Mouse (Mus musculus) spleen, postnatal 10 days (tissue): Measurements from ENCODE around the gene Stard13.

Experiments
- DNase-seq, 2 experiments: peaks; one replicate each; pipeline ENCODE4 v3.0.0; 2021 to 2022; ENCODE audit warnings: low spot score in 2 of 2

The Stard13 gene

DNA sequence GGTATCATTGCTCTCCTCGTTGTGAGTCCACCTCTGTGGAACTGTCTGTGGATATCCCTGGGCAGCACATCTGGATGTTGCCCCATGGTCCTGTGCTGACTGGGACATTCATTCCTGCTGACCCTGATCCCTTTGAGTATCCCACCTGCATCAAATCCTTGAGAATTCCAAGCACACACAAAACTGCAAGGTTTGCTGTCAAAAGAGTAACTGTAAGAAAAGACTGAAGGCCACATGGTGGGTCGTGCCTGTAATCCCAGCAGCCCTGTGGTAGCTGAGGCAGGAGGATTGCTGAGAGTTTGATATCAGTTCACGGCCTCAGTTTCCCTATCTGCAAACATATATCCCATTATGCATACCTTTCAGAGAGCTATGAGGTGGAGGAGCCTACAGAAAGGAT lies 126.8 kb downstream of the Stard13 start:
- no peak for DNase-seq

DNA sequence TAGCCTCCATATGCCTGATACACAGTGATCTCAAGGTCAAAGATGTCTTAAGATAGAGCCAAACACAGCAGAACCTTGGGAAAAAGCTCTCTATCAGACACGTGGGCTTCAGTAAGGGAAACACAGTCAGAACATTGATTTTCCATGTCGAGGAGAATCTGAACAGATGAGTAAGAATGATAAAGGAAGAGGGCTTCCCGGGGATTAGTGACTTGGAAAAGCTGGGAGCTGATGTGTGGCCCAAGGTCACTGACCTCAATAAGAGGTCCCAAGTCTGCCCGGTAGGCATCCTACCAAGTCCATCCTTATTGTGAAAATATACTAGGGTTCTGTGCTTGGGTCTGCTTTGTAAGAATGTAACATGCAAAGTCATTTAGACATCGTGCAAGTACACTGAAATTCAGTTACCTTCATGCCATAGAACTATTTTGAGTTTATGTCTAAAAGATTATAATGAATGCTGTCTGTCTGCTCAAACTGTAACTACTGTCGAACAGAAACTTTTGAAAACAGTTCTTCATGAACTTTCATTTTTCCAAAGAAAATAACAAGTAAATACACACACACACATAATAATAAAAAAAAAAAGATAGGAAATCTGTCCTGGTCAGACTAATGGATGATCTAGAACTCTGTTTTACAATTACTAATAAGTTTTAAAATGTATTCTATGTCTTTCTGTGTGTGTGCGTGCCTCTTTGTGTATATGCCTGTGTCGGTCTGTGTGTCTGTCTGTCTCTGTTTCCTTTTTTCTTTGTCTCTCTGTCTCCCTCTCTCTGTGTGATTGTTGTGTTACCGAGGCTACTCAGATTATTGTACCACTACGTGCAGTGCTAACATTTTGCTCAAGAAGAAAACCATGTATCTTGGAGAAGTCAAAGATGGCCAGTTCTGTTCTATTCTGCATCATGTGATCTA lies 128.3 kb downstream of the Stard13 start:
- no peak for DNase-seq

DNA sequence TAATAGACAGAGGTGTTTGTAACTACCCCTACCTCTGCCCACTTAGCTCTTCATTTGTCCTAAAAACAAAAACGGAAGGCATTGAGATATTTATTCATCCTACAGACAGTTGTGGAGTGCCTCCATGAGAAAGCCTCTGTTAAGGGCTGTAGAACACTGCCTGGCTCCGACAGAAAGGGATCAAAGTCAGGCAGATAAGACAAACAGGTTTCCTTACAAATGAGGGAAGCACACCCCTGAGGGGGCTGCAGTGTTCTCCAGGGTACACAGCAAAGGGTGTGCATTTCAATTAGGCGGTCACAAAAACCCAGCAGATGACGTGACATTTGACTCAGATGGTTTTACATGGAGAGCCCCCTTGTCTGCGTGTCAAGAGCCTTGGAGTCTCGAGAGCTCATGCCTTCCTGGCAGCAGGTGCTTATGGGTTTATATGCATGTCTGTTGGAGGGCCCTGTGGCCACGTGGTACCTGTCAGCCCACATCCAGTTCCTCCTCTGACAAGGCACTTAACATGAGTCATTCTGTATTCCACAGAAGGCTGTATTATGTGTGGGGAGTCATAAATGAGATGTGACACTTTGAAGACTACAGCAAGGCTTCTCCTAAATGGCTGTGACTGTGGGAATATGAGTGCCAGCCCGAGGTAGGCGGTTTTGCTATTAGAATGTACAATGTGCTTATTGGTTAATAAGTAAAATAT lies 129.1 kb downstream of the Stard13 start:
- DNase-seq: no peak

DNA sequence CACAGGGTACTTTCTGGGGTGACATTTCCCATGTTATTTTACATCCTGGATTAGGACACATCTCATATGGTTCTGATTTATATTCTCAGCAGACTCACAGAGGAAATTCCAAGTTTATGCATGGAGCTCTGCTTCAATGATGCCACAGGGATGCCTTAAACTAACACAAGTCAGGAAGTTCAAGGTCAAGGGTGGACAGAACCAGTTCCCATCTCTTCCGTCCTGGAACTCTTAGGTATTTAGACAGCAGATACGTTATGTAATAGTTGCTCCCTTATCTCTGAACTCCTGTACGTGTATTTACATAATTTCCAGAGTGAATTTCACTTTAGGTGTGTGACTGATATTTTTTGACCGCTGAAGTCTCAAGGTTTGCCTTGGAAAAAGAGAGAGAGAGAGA lies 130.4 kb downstream of the Stard13 start:
- DNase-seq: no peak

DNA sequence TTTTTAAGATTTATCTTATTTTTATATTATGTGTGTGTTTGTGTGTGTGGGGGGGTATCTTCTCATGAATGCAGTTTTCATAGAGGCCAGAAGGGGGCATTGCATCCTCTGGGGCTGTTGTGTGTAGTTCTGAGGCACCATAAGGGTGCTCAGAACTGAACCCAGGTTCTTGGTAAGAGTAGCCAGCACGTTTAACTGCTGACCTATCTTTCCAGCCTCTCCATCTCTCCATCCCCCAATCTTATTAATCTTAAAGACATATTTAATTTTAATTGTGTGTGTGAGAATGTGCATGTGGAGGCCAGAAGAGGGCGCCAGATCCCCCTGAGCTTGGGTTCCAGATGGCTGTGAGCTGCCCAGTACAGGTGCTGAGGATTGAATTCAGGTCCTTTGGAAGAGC lies 131.4 kb downstream of the Stard13 start:
- DNase-seq: no peak

DNA sequence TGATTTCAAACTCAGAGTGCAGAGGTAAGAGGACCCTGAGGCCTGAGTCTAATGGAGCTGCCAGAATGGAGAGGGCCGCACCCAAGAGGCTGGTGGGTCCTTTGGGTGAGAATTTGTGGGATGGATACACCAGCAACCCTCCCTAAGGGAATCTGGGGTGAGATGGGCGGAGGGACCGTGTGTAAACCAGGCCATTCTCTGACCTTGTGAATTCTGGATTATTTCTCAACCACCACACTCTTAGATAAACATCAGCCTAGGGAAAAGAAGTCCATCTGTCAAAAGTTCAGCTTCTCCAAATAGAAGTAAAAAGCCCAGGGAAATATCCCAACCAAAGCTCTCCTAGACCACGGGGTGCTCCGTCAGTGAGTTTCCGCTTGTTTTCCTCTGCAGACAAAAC lies 137.6 kb downstream of the Stard13 start:
- no peak for DNase-seq

DNA sequence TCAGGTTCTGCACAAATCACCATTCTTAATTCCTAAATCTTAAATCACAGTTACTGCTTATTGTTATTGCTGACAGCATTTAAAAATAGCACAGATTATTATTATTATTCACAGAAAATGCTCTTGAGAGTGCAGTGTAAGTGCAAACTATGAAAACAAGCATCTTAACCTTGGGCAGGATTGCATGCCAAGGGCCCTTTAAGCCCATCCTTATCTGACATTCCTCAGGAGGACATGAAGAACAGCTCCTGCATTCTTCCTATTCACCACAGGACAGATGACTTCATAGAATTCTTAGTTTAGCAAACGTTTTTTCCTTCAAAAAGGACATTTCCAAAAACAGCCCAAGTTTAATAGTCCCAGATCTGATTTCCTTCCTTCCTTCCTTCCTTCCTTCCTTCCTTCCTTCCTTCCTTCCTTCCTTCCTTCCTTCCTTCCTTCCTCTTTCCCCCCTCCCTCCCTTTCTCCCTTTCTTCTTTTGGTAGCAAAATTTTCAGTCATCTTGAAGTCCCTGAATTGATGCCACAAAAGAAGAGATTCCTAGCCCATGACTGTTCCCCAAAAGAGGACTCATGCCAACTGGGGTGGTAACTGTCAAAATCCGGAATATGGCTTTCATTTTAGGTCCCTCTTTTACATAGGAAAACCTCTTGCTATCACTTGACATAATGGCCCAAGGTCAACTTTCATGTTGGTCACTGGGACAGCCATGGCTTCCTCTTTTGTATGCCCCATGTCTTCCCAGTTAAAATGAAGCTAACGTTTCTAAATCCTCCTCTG lies 140.6 kb downstream of the Stard13 start:
- no peak for DNase-seq

DNA sequence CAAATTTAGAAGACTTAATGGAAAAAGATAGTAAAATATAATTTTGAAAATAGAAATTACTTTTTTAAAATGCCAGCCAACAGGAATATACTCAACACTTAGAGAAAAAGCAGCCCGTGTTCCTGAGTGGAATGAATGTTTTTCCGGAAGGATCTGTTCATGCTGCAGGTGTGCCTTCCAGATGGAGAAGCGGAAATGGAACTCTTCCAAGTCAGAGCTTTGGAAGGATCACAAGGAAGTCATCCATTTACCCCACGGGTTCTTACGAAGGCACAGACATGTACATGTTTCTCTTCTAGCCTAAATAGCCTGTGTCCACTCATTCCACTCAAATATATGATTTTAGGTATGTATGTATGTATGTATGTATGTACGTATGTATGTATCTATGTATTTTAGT lies 142.6 kb downstream of the Stard13 start:
- no peak for DNase-seq

DNA sequence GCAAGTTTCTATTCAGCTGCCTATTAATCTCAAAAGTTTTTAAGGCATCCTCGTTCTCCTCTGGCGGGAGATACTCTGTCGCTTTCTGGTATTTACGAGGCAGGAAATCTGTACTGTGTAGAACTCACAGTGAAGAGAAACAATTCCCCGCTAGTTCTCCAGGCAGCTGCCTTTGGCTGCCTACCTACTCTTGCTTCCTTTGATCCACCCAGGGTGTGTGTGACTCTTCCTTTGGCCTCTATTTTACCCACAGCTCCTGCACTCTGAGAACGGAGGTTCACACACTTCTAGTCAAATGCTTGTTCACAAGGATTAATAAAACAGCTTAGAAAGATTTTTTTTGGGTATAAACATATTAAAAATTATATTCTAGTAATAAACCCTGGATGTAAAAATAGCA lies 144.4 kb downstream of the Stard13 start:
- DNase-seq: no peak

DNA sequence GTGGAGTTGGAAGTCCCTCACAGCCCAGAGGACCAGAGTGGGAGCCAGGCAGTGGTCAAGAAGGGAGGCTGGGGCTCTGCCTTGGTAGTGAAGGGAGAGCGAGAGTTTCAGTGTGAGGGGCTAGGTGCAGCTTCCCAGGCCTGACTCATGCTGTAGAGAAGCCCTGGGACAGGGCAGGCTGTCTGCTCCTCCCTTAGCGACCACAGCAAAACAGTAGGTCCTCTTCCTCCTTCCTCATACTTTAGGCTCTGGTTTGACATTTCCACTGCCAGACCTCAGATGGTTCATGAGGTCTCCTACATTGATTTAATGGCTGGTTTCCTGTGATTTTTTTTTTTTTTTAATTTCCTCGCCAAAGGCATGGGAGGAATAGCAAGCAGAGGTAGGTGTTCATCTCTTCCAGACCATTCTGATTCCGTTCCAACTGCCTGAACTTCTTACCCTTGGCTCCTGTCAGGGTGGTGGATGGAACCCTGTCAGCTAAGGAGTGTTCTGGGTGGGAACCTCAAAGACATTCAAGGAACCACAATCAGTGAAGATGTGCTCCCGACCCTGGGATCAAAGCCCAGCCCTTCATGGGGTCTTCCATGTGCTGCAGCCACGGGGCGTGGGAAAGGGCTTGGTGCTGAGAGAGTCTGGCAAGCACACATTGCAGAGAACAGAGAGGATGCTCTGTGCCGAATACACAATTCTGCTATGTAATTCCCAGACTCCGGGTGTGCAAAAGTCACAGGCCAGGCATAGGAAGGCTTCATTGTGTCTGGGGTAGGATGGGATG lies 147.0 kb downstream of the Stard13 start:
- DNase-seq: no peak

DNA sequence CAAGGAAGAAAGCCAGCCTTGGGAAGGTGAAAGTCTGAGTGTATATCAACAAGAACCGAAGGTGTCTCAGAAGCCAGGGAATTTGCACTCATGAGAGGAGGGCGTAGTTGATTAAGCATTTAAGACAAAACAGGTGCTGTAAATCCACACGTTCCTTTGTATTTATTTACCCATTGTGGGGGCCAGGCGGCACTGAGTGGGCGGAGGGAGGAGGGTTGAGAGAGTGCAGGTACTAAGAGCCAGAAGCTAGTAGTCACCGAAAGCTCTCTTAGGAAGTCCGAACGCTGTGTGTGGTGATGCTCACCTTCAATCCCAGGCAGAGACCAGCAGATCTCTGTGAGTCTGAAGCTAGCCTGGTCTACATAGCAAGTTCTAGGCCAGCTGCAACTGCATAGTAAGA lies 147.9 kb downstream of the Stard13 start:
- no peak for DNase-seq

DNA sequence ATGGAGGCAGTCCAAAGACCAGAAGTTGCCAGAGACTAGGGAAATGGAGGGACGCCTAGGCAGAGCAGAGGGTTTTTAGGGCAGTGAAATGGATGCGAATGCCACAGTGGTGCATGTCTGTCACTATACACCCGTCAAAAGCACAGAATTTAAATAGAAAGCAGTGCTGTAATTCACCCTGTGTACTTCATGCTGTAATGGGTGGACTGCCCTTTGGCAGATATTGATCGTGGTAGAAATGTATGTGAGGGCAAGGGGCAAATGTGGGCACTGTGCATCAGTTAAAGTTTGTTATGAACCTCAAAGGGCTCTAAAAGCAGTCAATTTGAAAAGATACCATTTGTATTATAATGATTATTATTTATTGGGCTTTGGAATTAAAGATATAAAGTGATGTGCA lies 153.4 kb downstream of the Stard13 start:
- no peak for DNase-seq

DNA sequence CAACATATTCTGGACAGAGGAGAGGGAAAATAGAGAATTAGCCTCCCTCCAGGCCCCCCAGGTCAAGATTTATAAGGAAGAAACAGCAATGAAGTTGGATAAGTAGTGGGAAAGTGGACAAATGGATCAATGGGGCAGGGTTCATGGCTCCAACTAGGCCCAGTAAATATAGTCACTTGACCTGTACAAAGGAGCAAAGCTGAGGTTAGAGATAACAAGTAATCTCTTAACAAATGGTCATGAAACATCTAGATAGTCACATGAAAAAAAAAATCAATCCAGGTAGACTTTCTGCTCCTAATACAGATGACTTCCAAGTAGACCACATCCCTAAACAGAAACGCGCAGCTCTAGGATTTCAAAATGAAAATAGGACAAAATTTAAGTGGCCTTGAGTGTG lies 155.7 kb downstream of the Stard13 start:
- DNase-seq: no peak

DNA sequence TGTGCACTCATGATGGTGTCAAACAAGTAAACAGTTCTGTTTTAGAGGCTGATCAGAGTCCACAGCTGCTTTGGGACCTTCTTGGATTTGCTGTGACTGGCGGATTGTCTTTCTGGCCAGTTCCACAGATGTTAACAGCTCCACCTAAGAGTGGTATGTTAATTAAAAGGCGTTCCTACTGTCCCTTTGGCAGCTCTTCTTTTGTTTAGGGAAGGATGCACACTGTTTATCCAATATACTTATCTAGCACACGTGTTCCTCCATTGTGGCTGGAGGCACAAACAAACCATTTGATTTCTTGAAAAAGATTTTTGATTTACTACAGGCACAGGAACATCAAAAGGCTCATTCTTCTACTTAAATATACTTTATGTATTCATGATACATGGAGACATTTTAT lies 156.7 kb downstream of the Stard13 start:
- no peak for DNase-seq

DNA sequence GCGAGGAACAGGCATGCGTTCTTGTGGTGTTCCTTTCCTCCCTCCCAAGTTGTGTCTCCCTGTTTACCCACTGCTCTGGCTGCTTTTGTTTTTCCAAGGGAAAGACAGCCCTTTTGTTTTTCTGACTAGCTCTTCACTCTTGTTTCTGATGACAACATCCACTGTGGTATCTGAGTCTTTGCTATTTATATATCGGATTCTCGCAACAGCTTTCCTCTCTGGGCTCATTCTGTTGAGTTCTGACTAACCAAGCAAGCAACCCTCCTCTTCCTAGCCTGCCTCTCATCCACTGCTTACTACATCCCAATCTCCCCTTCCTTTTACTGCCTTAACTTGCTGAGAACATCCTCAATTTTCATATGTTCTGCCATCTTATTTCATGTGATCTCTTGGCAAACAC lies 159.4 kb downstream of the Stard13 start:
- DNase-seq: no peak

DNA sequence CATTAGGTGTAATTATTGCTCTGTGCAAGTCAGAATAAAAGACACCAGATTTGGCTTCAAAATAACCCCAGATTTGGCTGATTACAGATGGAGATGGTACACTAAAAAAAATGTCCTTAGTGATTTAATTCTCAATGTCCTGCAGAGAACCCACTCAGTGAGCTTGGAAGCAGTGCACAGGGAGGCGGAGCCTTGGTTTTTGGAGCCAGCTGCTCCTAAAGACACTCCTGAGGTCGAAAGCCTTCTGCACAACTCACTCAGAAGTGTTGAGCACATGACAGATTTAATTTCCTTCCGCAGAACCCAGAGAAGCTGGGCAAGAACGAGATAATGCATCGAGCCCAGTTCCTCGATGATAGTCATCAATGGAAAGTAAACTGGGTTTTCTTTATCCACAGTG lies 162.2 kb downstream of the Stard13 start:
- DNase-seq: no peak

DNA sequence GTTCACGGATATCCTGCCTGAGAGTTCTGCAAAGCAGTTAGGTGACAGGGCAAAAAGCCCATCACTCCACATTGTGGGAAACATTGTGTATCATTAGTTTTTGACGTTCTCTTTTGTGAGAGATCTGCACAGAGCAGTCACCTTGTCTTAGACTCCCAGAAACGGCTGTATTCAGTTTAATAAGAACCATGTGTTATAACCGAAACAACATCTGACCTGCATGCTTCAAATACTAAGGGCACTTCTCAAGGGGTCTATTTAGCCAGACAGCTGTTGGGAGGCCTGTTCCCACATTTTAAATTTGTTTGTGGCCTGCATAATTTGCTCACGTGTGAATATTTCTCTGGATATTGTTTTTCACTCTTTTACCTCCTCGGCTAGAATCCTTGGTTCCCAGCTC lies 162.7 kb downstream of the Stard13 start:
- no peak for DNase-seq

DNA sequence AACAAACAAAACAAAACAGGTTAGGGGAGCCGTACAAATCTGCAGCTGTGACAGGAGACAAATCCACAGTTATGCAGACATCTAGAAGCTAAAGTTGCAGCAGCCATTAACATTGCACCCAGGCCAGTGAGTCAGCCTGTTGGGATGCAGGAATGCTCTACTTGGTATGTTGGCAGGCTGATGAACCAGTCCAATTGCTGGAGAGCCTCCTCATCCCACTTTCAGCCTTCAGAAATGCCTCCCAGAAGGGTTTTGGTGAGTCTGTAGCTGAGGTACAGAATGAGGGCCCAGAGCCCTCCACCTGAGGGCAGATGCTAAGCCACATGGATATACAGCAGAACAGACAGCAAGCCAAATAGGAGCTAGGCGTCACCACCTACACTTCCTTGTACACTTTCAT lies 164.1 kb downstream of the Stard13 start:
- no peak for DNase-seq

DNA sequence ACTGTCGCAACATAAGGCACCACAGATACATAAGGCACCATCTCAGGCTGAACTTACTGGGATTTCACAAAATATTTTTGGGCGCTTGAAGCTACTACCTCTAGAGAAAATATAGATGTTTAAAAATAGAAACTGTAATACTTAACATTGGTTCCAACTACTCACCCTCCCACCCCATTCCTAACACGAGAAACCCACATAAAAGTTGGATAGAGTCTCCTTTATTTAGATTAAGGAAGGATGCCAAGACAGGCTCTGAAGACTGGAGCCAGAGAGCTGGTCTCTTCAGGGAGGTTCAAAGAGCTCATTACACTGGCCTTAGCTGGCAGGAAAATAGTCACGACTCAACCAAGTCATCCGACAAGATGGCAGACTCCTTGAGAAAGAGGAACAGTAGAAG lies 167.6 kb downstream of the Stard13 start:
- DNase-seq: no peak

DNA sequence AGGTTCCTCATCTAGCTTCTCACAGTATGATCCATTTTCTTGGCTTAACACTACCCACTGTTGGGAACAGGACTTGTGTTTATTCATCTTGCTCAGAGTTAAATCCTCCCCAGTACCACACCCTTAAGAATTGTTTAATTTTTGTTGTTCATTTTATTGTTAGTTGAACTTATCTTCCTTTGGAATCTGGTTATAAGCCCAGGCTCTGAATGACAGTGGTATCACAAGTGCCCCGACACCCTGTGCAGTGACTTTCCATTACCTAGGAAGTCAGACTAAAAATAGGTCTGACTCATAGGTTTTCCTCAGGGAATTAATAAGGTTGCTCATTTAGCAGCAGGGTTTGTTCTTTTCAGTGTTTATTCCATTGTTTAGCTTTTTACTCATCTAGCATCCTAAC lies 168.4 kb downstream of the Stard13 start:
- DNase-seq: no peak

DNA sequence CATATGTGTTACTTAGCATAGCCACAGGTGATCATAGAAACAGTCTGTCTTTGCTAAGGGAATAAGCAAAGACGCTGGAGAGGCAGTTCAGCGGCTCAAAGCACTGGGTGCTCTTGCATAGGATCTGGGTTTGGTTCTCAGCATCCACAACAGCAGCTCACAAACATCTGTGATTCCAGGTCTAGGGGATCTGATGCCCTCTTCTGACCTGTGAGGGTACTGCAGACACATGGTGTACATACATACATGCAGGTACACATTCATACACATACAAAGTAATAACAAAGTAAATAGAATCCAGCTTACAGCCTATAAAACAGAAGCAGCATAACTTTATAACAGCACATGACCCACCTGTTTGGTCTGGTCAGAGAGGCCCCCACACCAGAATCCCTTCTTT lies 171.7 kb downstream of the Stard13 start:
- no peak for DNase-seq

DNA sequence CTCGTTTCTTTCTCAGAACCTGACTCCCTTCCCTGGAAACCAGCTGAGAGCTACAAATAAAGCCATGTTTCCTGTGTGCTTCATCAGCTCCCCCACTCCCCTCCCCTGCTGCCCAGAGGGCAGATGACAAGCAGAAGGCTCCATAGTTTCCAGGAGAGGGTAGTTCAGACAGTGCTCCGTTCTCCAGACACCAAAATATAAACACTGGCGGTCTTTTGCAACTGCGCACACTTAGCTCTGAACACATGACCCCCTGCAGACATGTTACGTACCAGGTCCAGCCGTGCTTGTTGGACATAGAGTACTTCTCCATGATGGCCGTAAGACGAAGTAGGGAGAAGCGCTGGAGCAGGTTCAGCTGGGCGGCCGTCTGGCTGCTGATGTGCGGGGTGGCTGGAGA lies 173.2 kb downstream of the Stard13 start:
- no peak for DNase-seq
